Mouse (Mus musculus) adrenal gland, postnatal 14 days (tissue): ENCODE data around the gene Fis1. TPM values are rescaled to one million over a fixed set of nuclear protein-coding genes. Genes with fewer than 3 reads are reported as not detected.

ENCODE experiments used
- DNase-seq: peaks from one replicate; pipeline ENCODE4 v3.0.0; 2021; ENCODE audit warnings: mixed read lengths
- long read RNA-seq, 2 experiments: library from polyadenylated mRNA; stranded (forward); transcript quantifications; one replicate each; pipeline ENCODE4 v2.0.0; 2021
- total RNA-seq: library from RNA; stranded (reverse); gene quantifications from 2 replicates; pipeline ENCODE4 v1.2.3, GENCODE M21; 2021

Gene Fis1
- total RNA-seq = 136 TPM in 2 replicates
- long read RNA-seq, experiment 1, transcript Fis1-201 (5 exons, 786 nt) = major isoform, 120 of 154 reads
- long read RNA-seq, experiment 1, transcript Fis1-203 (4 exons, 601 nt) = minor isoform, 5 of 154 reads
- long read RNA-seq, experiment 1, transcript Fis1-202 (5 exons, 948 nt) = minor isoform, 19 of 154 reads
- long read RNA-seq, experiment 1, partial matches to known transcripts = 1 of 154 reads
- long read RNA-seq, experiment 1, other reads (novel, unspliced or antisense) = 8 of 154 reads
- long read RNA-seq, experiment 2, transcript Fis1-201 (5 exons, 786 nt) = major isoform, 108 of 128 reads
- long read RNA-seq, experiment 2, transcript Fis1-202 (5 exons, 948 nt) = minor isoform, 10 of 128 reads
- long read RNA-seq, experiment 2, partial matches to known transcripts = 3 of 128 reads
- long read RNA-seq, experiment 2, other reads (novel, unspliced or antisense) = 5 of 128 reads

DNA sequence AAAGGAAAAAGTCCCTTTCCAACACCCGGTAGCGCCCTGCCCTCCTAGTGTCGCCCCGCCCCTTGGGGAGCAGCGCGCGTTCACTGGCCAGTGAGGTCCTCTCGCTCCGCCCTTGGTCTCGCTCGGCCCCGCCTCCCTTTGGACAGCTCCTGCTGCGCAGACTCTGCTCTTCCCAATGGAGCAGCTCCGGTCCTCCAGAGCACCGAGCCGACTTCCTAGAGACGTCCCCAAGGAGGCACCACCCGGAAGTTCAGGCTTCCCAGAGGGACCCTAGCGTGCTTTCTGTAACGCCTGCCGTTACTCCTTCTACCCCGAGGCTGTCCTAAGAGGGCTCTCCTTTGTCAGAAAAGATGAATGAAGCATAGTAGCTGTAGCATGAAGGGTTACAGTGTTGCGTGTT is at the start of gene Fis1:
TSS of gene Fis1 (plus strand) at position 261 of the 400 bp plus-strand sequence.
- peak; percentile 99 for DNase-seq

DNA sequence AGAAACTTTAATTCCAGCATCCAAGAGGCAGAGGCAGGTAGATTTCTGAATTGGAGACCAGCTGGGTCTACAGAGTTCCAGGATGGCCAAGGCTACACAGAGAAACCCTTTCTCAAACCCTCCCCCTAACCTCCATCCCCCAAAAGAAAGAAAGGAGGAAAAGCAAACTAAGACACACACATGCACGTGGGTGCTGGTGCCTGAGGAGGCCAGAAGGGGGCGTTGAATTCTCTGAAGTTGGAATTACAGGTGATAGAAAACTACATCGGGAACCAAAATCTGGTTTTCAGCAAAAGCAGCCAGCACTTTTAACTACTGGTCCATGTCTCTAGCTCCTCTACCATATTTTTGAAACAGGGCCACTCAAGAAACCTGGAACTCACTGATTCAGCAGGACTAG is 48.5 kb upstream of the Fis1 start:
- DNase-seq = no peak

GRCm38 (mm10) chr5:136905630-136906029 is 47.4 kb upstream of the Fis1 start:
- peak; percentile 38 for DNase-seq

DNA sequence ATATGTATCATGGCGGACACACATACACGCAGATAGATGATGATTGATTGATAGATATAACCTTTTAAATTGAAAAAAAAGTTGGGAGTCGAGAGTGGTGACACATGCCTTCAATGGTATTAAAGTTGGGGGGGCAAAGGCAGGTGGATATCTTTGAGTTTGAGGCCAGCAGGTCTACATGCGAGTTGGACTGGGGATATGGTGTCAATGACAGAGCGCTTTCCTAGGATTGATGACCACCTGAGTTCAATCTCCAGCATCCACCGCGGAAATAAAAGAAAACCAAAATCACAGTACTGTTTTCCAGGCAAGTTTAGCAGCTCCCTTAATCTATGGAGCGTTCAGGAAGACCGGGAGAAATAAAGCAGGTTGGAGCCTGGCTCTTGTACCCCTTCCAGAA is 45.5 kb upstream of the Fis1 start:
- DNase-seq = no peak

GRCm38 (mm10) chr5:136907991-136908857 is 44.9 kb upstream of the Fis1 start, which contains the start of gene Ift22:
Ift22 (plus strand) TSS chr5:136908150.
- peak; percentile 97 for DNase-seq

DNA sequence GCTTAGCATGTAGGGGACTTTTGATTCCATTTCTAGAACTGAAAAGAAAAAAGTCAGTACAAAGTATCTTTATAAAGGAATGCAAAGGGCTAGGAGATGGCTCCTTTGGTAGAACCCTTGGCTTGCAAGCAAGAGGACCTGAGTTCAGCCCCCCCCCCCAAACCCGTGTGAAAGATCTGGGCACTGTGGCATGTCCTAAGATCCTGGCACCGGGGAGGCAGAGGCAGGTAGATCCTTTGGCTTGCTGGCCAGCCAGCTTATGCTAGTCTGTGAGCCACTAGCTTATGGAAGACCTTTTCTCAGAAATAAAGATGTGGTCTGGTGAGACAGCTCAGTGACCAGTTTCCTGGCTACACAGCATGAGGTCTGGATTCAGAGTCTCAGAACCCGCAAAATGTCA is 38.9 kb upstream of the Fis1 start:
- no peak for DNase-seq

DNA sequence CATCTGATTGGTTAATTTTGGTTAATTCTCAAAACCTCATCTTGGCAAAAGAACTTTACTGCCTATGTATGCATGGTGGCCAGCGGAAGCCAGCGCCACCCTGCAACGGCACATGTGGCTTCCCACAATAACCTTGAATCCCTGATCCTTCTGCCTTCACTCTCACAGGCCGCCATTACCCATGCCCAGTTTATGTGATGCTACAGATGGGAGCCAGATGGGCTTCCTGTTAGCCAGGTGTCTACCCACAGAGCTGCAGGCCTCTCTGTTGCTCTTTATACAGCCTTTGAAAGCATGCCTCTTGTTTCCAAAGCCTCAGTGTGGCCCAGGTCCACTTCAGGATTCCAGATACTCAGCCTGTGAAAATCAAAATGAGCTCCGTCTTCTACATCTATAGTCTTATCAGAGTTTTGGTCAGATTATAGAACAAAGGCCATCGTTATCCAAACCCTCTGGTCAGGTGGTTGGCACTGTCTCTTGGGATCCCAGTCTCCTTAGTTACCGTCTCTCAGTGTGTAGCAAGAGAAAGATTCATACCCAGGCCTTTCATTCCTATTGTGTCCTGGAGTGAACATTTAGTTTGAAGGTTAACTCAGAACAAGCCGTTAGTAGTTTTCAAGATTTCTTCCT is 35.3 kb upstream of the Fis1 start:
- DNase-seq = no peak

DNA sequence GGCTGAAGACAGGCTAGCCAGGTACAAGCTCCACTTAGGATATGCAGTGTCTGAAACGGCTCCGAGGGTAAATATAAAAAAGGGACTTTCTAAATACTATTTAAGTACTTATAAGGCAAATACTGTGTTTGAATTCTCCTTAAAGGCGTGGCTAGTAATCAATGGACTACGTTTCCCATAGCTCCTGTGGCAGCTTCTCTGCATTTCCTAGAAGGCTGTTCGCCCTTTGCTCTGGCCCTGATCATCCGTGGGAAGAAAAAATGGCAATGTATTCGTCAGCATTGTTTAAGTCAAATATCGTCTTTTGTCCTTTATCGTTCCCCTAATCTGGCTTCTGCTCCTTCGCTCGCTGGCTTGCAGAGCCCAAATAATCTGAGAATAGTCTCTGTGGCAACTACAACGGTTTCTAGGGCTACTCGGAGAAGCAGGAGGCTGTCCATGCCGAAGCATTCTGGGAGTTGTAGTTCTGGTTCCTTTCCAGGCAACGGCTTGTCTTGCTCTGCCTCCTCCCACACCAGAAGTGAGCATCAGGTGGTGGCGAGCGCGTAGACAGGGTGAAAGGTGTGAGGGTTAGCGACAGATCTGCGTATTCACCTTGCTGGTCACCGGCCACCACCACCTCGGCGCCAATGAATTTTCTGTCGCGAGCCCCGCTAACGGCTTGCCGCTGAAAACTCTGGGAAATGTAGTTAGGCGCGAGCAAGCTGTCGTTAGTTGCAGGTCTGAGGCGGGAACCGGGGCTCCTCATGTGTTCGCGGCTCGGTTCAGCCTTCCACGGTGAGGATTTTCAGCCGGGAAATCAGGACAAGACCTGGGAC is 34.2 kb upstream of the Fis1 start:
- DNase-seq = peak; percentile 75

GRCm38 (mm10) chr5:136919546-136920301 is 33.4 kb upstream of the Fis1 start:
- no peak for DNase-seq

DNA sequence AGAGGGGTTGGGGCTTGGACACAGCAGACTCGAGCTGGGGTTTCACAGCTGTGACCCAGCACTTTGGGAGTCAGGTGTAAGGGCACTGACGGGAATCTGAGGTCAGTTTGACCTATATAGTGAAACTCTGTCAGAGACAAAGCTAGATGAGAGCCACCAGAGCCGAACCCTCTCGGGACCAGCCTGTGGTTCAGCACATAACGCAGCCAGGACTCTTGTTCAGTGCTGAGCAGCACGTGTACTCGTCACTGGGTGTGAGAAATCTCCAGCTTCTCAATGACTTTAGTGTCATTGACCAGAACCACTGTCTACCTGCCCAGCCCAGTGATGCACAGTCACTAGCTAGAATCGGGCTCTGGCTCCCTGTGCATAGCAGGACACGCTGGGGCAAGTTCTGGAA is 30.2 kb upstream of the Fis1 start:
- no peak for DNase-seq

GRCm38 (mm10) chr5:136923751-136924478 is 29.2 kb upstream of the Fis1 start:
- no peak for DNase-seq

DNA sequence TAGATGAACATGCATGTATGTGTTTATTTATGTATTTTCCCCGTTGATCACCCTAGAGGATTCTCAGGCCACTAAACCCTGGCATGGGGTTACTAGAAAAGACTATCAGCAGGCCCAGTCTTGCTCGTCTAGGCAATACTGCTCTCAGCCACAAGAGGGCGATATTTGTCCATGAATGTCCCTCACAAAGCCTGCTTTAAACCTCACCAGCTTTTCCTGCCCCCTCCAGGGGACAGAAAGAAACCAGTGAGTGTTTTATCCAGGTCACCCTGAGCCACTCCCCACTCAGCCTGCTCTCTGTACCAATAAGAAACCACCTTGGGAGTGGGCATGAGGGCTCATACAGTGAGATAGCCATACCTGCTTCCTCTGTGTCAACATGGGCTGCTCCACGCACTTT is 24.0 kb upstream of the Fis1 start:
- peak; percentile 89 for DNase-seq

- no peak for DNase-seq
These were observed 21.2 kb upstream of the Fis1 start for GRCm38 (mm10) chr5:136931896-136932295.

DNA sequence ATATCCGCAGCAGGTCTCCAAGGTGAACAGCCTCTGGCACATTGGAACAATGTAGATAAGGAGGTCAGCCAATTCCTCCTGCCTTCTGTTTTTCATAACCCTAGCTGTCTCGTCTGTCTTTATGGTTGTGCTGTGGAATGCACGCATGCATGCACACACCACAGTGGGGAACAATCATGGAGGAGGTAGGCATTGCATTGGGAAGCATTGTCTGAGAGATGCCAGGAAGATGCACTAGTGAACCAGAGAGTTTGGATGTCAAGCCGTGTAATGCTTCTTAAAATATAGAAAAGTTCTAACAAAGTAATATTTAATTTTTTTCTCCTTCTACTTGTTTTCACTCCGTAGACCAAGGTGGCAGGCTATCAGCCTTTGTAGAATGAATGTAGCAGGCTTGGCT is 20.1 kb upstream of the Fis1 start:
- DNase-seq = no peak

GRCm38 (mm10) chr5:136933930-136934329 is 19.1 kb upstream of the Fis1 start:
- DNase-seq = no peak

- peak; percentile 49 for DNase-seq
These were observed 17.0 kb upstream of the Fis1 start for GRCm38 (mm10) chr5:136935905-136936695.

GRCm38 (mm10) chr5:136936750-136937149 is 16.3 kb upstream of the Fis1 start:
- DNase-seq = no peak

GRCm38 (mm10) chr5:136937621-136938020 is 15.5 kb upstream of the Fis1 start:
- no peak for DNase-seq

DNA sequence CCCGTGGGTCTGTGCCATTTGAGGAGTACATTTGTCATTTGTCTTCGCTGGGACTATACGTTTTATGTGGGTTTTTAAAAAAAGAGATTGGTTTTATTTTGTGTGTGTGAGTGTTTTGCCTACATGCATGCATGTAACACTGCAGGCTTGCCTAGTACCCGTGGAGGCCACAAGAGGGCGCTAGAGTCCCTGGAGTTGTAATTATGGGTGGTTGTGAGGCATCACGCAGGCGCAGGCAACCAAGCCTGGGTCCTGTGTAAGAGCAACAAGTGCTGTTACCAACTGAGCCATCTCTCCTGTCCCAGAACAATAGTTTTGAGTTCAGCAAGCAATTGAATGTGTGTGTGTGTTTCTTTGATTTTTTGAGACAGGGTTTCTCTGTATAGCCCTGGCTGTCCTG is 13.8 kb upstream of the Fis1 start:
- DNase-seq = peak; percentile 47
